Mouse (Mus musculus): ENCODE measurements around the gene Epha3.

Epha3 gene

GRCm38 (mm10) chr16:63783544-63783943 lies 80.4 kb downstream of the Epha3 start:
- in situ Hi-C loops (cut with MboI, MseI) = no loop called here

- in situ Hi-C loops (cut with MboI, MseI) = no loop called here
These were observed 81.9 kb downstream of the Epha3 start for GRCm38 (mm10) chr16:63782101-63782500.

GRCm38 (mm10) chr16:63780151-63780550 lies 83.8 kb downstream of the Epha3 start:
- in situ Hi-C loops (cut with MboI, MseI) = no loop called here

GRCm38 (mm10) chr16:63777811-63778210 lies 86.2 kb downstream of the Epha3 start:
- in situ Hi-C loops (cut with MboI, MseI) = no loop called here

- in situ Hi-C loops (cut with MboI, MseI) = no loop called here
These were observed 91.4 kb downstream of the Epha3 start for GRCm38 (mm10) chr16:63772566-63772965.

- in situ Hi-C loops (cut with MboI, MseI) = no loop called here
These were observed 96.4 kb downstream of the Epha3 start for GRCm38 (mm10) chr16:63767589-63767988.

GRCm38 (mm10) chr16:63761177-63761576 lies 102.8 kb downstream of the Epha3 start:
- in situ Hi-C loops (cut with MboI, MseI) = no loop called here

GRCm38 (mm10) chr16:63760112-63760511 lies 103.9 kb downstream of the Epha3 start:
- in situ Hi-C loops (cut with MboI, MseI) = no loop called here

- in situ Hi-C loops (cut with MboI, MseI) = no loop called here
These were observed 110.9 kb downstream of the Epha3 start for GRCm38 (mm10) chr16:63753052-63753451.

- in situ Hi-C loops (cut with MboI, MseI) = no loop called here
These were observed 116.2 kb downstream of the Epha3 start for GRCm38 (mm10) chr16:63747817-63748216.

- in situ Hi-C loops (cut with MboI, MseI) = no loop called here
These were observed 118.5 kb downstream of the Epha3 start for GRCm38 (mm10) chr16:63745465-63745864.

- in situ Hi-C loops (cut with MboI, MseI) = no loop called here
These were observed 120.6 kb downstream of the Epha3 start for GRCm38 (mm10) chr16:63743208-63743854.

GRCm38 (mm10) chr16:63719235-63719634 lies 144.7 kb downstream of the Epha3 start:
- in situ Hi-C loops (cut with MboI, MseI) = no loop called here

GRCm38 (mm10) chr16:63717317-63717716 lies 146.7 kb downstream of the Epha3 start:
- in situ Hi-C loops (cut with MboI, MseI) = no loop called here

- in situ Hi-C loops (cut with MboI, MseI) = no loop called here
These were observed 156.8 kb downstream of the Epha3 start for GRCm38 (mm10) chr16:63706912-63707868.

- in situ Hi-C loops (cut with MboI, MseI) = no loop called here
These were observed 174.6 kb downstream of the Epha3 start for GRCm38 (mm10) chr16:63689371-63689770.

GRCm38 (mm10) chr16:63684211-63684610 lies 179.8 kb downstream of the Epha3 start:
- in situ Hi-C loops (cut with MboI, MseI) = no loop called here

- in situ Hi-C loops (cut with MboI, MseI) = no loop called here
These were observed 189.5 kb downstream of the Epha3 start for GRCm38 (mm10) chr16:63674426-63674825.

GRCm38 (mm10) chr16:63673236-63673840 lies 190.6 kb downstream of the Epha3 start:
- in situ Hi-C loops (cut with MboI, MseI) = no loop called here

- in situ Hi-C loops (cut with MboI, MseI) = no loop called here
These were observed 198.0 kb downstream of the Epha3 start for GRCm38 (mm10) chr16:63665897-63666464.

- in situ Hi-C loops (cut with MboI, MseI) = no loop called here
These were observed 205.5 kb downstream of the Epha3 start for GRCm38 (mm10) chr16:63658302-63658974.
